Mouse (Mus musculus) heart, embryonic 10.5 days (tissue): ENCODE results near the gene Vars. TPM values are rescaled to one million over a fixed set of nuclear protein-coding genes. Genes with fewer than 3 reads are reported as not detected.
"Not testable (repeated sequence)": the region's sequence is repeated elsewhere in the genome, so short reads cannot be mapped to it uniquely, and the experiment has no call there.

ENCODE experiments used
- DNase-seq: peaks from one replicate; pipeline ENCODE4 v3.0.0-alpha.2; 2017; ENCODE audit warnings: low spot score
- H3K27ac ChIP-seq: fragments of 300-500 bp; sonication (generic); 2 replicates; pipeline ENCODE4 v1.5.1; 2016; ENCODE audit warnings: mild to moderate bottlenecking
- H3K27me3 ChIP-seq: fragments of 300-500 bp; sonication (generic); 2 replicates; pipeline ENCODE4 v1.6.1; 2016; ENCODE audit warnings: mild to moderate bottlenecking; ENCODE audit not compliant: poor library complexity, insufficient read depth, severe bottlenecking
- H3K36me3 ChIP-seq: fragments of 300-500 bp; sonication (generic); 2 replicates; pipeline ENCODE4 v1.6.1; 2016; ENCODE audit warnings: mild to moderate bottlenecking, moderate library complexity
- H3K4me1 ChIP-seq: fragments of 300-500 bp; sonication (generic); 2 replicates; pipeline ENCODE4 v1.6.1; 2016; ENCODE audit warnings: mild to moderate bottlenecking
- H3K4me3 ChIP-seq: fragments of 300-500 bp; sonication (generic); 2 replicates; pipeline ENCODE4 v1.5.1; 2016; ENCODE audit warnings: mild to moderate bottlenecking, moderate library complexity
- H3K9me3 ChIP-seq: fragments of 300-500 bp; sonication (generic); 2 replicates; pipeline ENCODE4 v1.6.1; 2016; ENCODE audit warnings: mild to moderate bottlenecking, moderate library complexity
- WGBS: fragments of 180-500 bp; shearing (Covaris S2); methylation state at CpG from one replicate; pipeline ENCODE4 v1.1.7; 2016; 5-methylcytosine and 5-hydroxymethylcytosine counted together
- polyA plus RNA-seq: library from polyadenylated mRNA; unstranded; fragments of >200 nt; fragmentation: Nextera tagmentation; extraction: Ambion mirVana; gene quantifications from 2 replicates; pipeline ENCODE4 v1.2.1, GENCODE M21; 2016

The Vars gene
- polyA plus RNA-seq, 1 experiment from 2014 or later = 166 TPM

GRCm38 (mm10) chr17:34978239-34978638 lies 22.5 kb upstream of the Vars start:
- Histone ChIP-seq H3K9me3 (no peaks in the 10 kb centered on the region), H3K4me3 (no peak overlapping the region), H3K36me3 (peaks cover 6% of the 10 kb centered on the region; the same call in 1 of the 2 replicates), H3K27me3 (peaks cover 4% of the 10 kb centered on the region; the same call in 1 of the 2 replicates), H3K4me1 (peaks cover 10% of the 10 kb centered on the region; the same call in 1 of the 2 replicates), H3K27ac (no peak overlapping the region)
- 79% methylated on average over 27 of the region's 27 CpGs for WGBS
- no peak for DNase-seq

DNA sequence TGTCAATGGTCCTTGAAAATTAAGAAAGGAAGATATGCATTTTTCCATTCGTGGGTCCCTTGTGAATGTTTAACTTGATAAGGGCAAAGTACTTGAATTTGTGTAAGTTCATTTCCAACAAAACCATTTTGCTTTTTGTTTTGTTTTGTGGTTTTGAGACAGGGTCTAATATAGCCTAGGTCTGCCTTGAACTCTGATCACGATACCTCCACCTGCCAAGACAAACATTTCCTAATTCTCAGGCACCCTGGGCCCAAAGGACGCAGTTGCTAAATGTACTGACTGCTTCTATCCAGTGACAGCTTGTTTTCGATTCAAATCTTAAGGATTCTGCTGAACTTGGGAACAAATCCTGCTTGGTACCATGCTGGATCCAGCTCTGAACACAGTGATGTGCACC lies 21.2 kb upstream of the Vars start:
- no peak overlapping the region for H3K27ac ChIP-seq
- H3K4me1 ChIP-seq = peaks cover 10% of the 10 kb centered on the region; the same call in 1 of the 2 replicates
- DNase-seq = no peak
- H3K27me3 ChIP-seq = no peaks in the 10 kb centered on the region
- H3K36me3 ChIP-seq = peaks cover 9% of the 10 kb centered on the region
- H3K9me3 ChIP-seq = no peaks in the 10 kb centered on the region
- H3K4me3 ChIP-seq = no peak overlapping the region
- WGBS = 87% methylated on average over 4 of the region's 4 CpGs

GRCm38 (mm10) chr17:34980655-34981054 lies 20.1 kb upstream of the Vars start:
- Histone ChIP-seq H3K27ac (peak overlapping the region; percentile 100), H3K9me3 (no peaks in the 10 kb centered on the region), H3K36me3 (peaks cover 19% of the 10 kb centered on the region), H3K27me3 (no peaks in the 10 kb centered on the region), H3K4me1 (peaks cover 10% of the 10 kb centered on the region; the same call in 1 of the 2 replicates), H3K4me3 (peak overlapping the region; percentile 81)
- 18% methylated on average over 2 of the region's 2 CpGs for WGBS
- DNase-seq = no peak

GRCm38 (mm10) chr17:34981690-34982180 lies 19.1 kb upstream of the Vars start, which contains the start of gene Lsm2:
Gene Lsm2, plus strand, starts transcription at chr17:34981862.
- Histone ChIP-seq H3K9me3 (no peaks in the 10 kb centered on the region), H3K27me3 (no peaks in the 10 kb centered on the region)
- whole genome bisulfite sequencing = under 1% methylated on average over 58 of the region's 58 CpGs

GRCm38 (mm10) chr17:34982328-34982727 lies 18.5 kb upstream of the Vars start:
- under 1% methylated on average over 15 of the region's 15 CpGs for WGBS
- DNase-seq = no peak
- Histone ChIP-seq H3K36me3 (peaks cover 27% of the 10 kb centered on the region), H3K27ac (peak overlapping the region; percentile 100), H3K4me3 (peak overlapping the region; percentile 81), H3K27me3 (no peaks in the 10 kb centered on the region), H3K9me3 (no peaks in the 10 kb centered on the region), H3K4me1 (peaks cover 10% of the 10 kb centered on the region; the same call in 1 of the 2 replicates)

More at GRCm38 (mm10) chr17:34981690-34982180, 19.1 kb upstream of the Vars start, which contains the start of gene Lsm2:
- peak within 1 kb of the TSS; percentile 100 for H3K27ac ChIP-seq
- peak within 1 kb of the TSS; percentile 81 for H3K4me3 ChIP-seq
- peaks cover 30% of the 10 kb centered on the region for H3K36me3 ChIP-seq
- peaks cover 10% of the 10 kb centered on the region; the same call in 1 of the 2 replicates for H3K4me1 ChIP-seq
- peak; percentile 97 for DNase-seq

DNA sequence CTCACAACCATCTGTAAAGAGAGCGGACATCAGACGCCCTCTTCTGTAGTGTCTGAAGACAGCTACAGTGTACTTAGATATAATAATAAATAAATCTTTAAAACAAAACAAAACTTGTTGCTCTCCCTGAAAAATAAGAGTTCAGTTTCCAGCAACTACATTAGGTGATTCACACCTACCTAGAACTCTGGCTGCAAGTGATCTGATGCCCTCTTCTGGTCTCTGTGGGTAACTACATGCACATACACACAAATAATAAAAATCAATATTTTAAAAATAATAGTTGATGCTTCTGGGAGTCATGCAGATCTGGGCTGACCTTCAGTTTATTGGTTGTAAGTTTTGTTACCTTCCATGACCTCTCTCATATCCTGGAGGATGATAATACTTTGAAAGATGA lies 16.6 kb upstream of the Vars start:
- no peaks in the 10 kb centered on the region for H3K9me3 ChIP-seq
- WGBS = 80% methylated on average over 2 of the region's 2 CpGs
- DNase-seq = no peak
- H3K4me1 ChIP-seq = peaks cover 10% of the 10 kb centered on the region; the same call in 1 of the 2 replicates
- peaks cover 38% of the 10 kb centered on the region for H3K36me3 ChIP-seq
- no peak overlapping the region for H3K4me3 ChIP-seq
- no peaks in the 10 kb centered on the region for H3K27me3 ChIP-seq
- no peak overlapping the region for H3K27ac ChIP-seq

GRCm38 (mm10) chr17:34994751-34995150 lies 6.0 kb upstream of the Vars start:
- H3K27ac ChIP-seq = no peak overlapping the region
- H3K4me3 ChIP-seq = no peak overlapping the region
- H3K36me3 ChIP-seq = peaks cover 38% of the 10 kb centered on the region
- H3K27me3 ChIP-seq = no peaks in the 10 kb centered on the region
- no peaks in the 10 kb centered on the region for H3K9me3 ChIP-seq
- H3K4me1 ChIP-seq = peaks cover 16% of the 10 kb centered on the region
- no peak for DNase-seq

DNA sequence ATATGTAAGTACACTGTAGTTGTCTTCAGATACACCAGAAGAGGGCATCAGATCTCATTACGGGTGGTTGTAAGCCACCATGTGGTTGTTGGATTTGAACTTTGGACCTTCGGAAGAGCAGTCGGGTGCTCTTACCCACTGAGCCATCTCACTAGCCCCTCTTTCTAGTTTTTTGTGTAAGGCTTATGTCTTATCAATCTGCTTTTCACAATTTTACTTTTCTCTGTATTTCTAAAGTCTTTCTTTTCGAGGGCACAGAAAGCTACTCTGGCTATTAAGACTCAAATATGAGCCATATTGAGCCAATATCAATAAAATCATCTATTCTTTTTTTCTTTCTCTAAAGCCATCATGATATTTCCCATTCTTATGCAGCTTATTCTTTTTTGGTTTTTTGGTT lies 5.6 kb upstream of the Vars start:
- H3K27ac ChIP-seq, H3K27me3 ChIP-seq, H3K9me3 ChIP-seq, DNase-seq, H3K4me3 ChIP-seq: not testable (repeated sequence)
- peaks cover 36% of the 10 kb centered on the region for H3K36me3 ChIP-seq
- 93% methylated on average over 4 of the region's 4 CpGs for whole genome bisulfite sequencing
- peaks cover 20% of the 10 kb centered on the region for H3K4me1 ChIP-seq

DNA sequence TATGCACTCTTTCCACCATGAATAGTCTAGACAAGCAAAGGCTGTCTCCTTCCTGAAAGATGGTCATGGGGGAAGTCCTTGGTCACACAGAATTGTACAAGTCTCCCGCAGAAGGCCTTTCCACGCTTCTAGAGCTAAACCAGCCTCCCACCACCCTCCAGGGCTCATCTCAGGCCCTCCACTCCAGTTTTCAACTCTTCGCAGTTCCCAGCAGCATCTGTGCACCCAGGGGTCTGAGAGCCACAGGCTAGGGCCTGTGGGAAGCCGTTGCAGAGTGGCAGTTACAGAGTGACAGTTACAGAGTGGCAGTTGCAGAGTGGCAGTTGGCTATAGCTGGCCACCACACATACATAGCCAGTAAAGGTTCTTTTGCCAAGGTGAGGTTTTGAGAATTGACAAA lies 4.9 kb upstream of the Vars start:
- not testable (repeated sequence) for H3K27me3 ChIP-seq, H3K4me3 ChIP-seq, H3K9me3 ChIP-seq, DNase-seq, H3K27ac ChIP-seq
- 97% methylated on average over 4 of the region's 4 CpGs for WGBS
- peaks cover 23% of the 10 kb centered on the region for H3K4me1 ChIP-seq
- H3K36me3 ChIP-seq = peaks cover 30% of the 10 kb centered on the region

GRCm38 (mm10) chr17:34996411-34997141 lies 4.2 kb upstream of the Vars start:
- Histone ChIP-seq H3K9me3 (no peaks in the 10 kb centered on the region), H3K36me3 (peaks cover 23% of the 10 kb centered on the region), H3K4me3 (no peak overlapping the region), H3K4me1 (peaks cover 26% of the 10 kb centered on the region), H3K27me3 (no peaks in the 10 kb centered on the region), H3K27ac (no peak overlapping the region)
- DNase-seq = no peak
- WGBS = 87% methylated on average over 13 of the region's 14 CpGs

- no peaks in the 10 kb centered on the region for H3K9me3 ChIP-seq
- 84% methylated on average over 5 of the region's 5 CpGs for WGBS
- peaks cover 30% of the 10 kb centered on the region for H3K4me1 ChIP-seq
- no peaks in the 10 kb centered on the region for H3K27me3 ChIP-seq
- no peak overlapping the region for H3K4me3 ChIP-seq
- H3K27ac ChIP-seq = no peak overlapping the region
- no peak for DNase-seq
- H3K36me3 ChIP-seq = peaks cover 23% of the 10 kb centered on the region
These were observed 3.7 kb upstream of the Vars start for GRCm38 (mm10) chr17:34997142-34997483.

- Histone ChIP-seq H3K36me3 (peaks cover 21% of the 10 kb centered on the region), H3K4me1 (peaks cover 44% of the 10 kb centered on the region), H3K27me3 (no peaks in the 10 kb centered on the region), H3K27ac (peak overlapping the region; percentile 88), H3K4me3 (peak overlapping the region; percentile 75), H3K9me3 (no peaks in the 10 kb centered on the region)
- no peak for DNase-seq
- 90% methylated on average over 15 of the region's 15 CpGs for WGBS
These were observed 2.0 kb upstream of the Vars start for GRCm38 (mm10) chr17:34998526-34999430.
